In genomic region chr12:25871001-25871461, GRCm38 (mm10) we compare ENCODE assay signal across 9 mouse cellular contexts.
DNase-seq lines count a peak whose midpoint lies in the region; ATAC-seq lines count a peak whose summit lies in the region.
"Had no signal": no experiment of that assay in that cellular context is flagged by ENCODE, and none has a peak within 500 bp of the region (broad histone marks: within the 10 kb centered on the region; RNA-seq: fewer than 3 reads in every experiment).

No protein-coding gene starts in this region.

- ATAC-seq in frontal cortex, adult (ENCODE audit: low TSS enrichment), result peak; percentile 90

- DNase-seq in cerebellum, postnatal 10 days, result peak; percentile 81 to 87
- DNase-seq in left cerebral cortex, adult 11 months (ENCODE audit: low spot score), result peak; percentile 30
- DNase-seq in retina, embryonic 14.5 days (ENCODE audit: low spot score), result peak; percentile 41
- DNase-seq in adrenal gland, adult 8-10 months, result no peak
- DNase-seq in ovary, postnatal 10 days (ENCODE audit: low spot score), result no peak
- DNase-seq in thymus, postnatal 10 days (ENCODE audit: low spot score in 2 of 2), result no peak
- DNase-seq in adrenal gland, postnatal 25 days, result no peak
- DNase-seq: liver, embryonic 13.5 days had no signal

Comparison
In these comparisons a context has a peak if more than half of its experiments do, and no peak if none do; other contexts are left out.
1. DNase-seq: peak in cerebellum, postnatal 10 days (2 of 2), left cerebral cortex, adult 11 months (single experiment) and retina, embryonic 14.5 days (single experiment); none in adrenal gland, adult 8-10 months (single experiment), ovary, postnatal 10 days (single experiment), thymus, postnatal 10 days (0 of 2) and adrenal gland, postnatal 25 days (single experiment).